Mouse (Mus musculus): Measurements from ENCODE around the gene Sephs2.

GRCm38 (mm10) chr7:127253821-127254769 is 19.8 kb downstream of the Sephs2 start:
- TF ChIP-seq CTCF (IDR thresholded peaks at IDR 0.05) (no peak), POLR2A (IDR thresholded peaks at IDR 0.05; ENCODE audit: insufficient read depth, low read depth, low read length) (peak; percentile 63; the same call in 1 of the 2 replicates)

All from heart, adult 2 months (tissue).